Mouse (Mus musculus): ENCODE measurements around the gene Card14.

Gene Card14

GRCm38 (mm10) chr11:119339179-119339578, 31.6 kb downstream of the Card14 start:
- no peaks in the 10 kb centered on the region for H3K36me3 ChIP-seq (ENCODE audit: insufficient read depth, low read length)

GRCm38 (mm10) chr11:119339637-119340036, 32.1 kb downstream of the Card14 start:
- Histone ChIP-seq H3K4me1 (replicated peaks; ENCODE audit: low read depth, low read length) (peaks cover 2% of the 10 kb centered on the region), H3K9me3 (ENCODE audit: low read length) (no peaks in the 10 kb centered on the region), H3K4me3 (replicated peaks; ENCODE audit: low read length) (no peak overlapping the region), H3K27me3 (ENCODE audit: insufficient read depth, low read length) (peaks cover 8% of the 10 kb centered on the region; the same call in 1 of the 2 replicates), H3K36me3 (ENCODE audit: insufficient read depth, low read length) (no peaks in the 10 kb centered on the region)
- TF ChIP-seq NANOG (IDR thresholded peaks at IDR 0.05; ENCODE audit: borderline replicate concordance, low read length) (no peak), CTCF (conservative IDR thresholded peaks at IDR 0.05; ENCODE audit: low read length) (peak; percentile 72), POU5F1 (IDR thresholded peaks at IDR 0.05; ENCODE audit: borderline replicate concordance, low read length) (no peak)

More at GRCm38 (mm10) chr11:119339179-119339578, 31.6 kb downstream of the Card14 start:
- H3K4me1 ChIP-seq (replicated peaks; ENCODE audit: low read depth, low read length) = peaks cover 6% of the 10 kb centered on the region
- H3K4me3 ChIP-seq (replicated peaks; ENCODE audit: low read length) = no peak overlapping the region
- H3K9me3 ChIP-seq (ENCODE audit: low read length) = no peaks in the 10 kb centered on the region
- TF ChIP-seq CTCF (conservative IDR thresholded peaks at IDR 0.05; ENCODE audit: low read length) (no peak), POU5F1 (IDR thresholded peaks at IDR 0.05; ENCODE audit: borderline replicate concordance, low read length) (no peak), NANOG (IDR thresholded peaks at IDR 0.05; ENCODE audit: borderline replicate concordance, low read length) (no peak)
- H3K27me3 ChIP-seq (ENCODE audit: insufficient read depth, low read length) = peaks cover 7% of the 10 kb centered on the region; the same call in 1 of the 2 replicates

- Histone ChIP-seq H3K36me3 (ENCODE audit: insufficient read depth, low read length) (no peaks in the 10 kb centered on the region), H3K27me3 (ENCODE audit: insufficient read depth, low read length) (peaks cover 18% of the 10 kb centered on the region), H3K9me3 (ENCODE audit: low read length) (no peaks in the 10 kb centered on the region), H3K4me1 (replicated peaks; ENCODE audit: low read depth, low read length) (no peaks in the 10 kb centered on the region), H3K4me3 (replicated peaks; ENCODE audit: low read length) (no peak overlapping the region)
- no peak for TF ChIP-seq POU5F1 (IDR thresholded peaks at IDR 0.05; ENCODE audit: borderline replicate concordance, low read length)
- no peak for TF ChIP-seq CTCF (conservative IDR thresholded peaks at IDR 0.05; ENCODE audit: low read length)
- TF ChIP-seq NANOG (IDR thresholded peaks at IDR 0.05; ENCODE audit: borderline replicate concordance, low read length) = no peak
Measured at GRCm38 (mm10) chr11:119344178-119344577, 36.6 kb downstream of the Card14 start.

- TF ChIP-seq POU5F1 (IDR thresholded peaks at IDR 0.05; ENCODE audit: borderline replicate concordance, low read length) = no peak
- no peak for TF ChIP-seq NANOG (IDR thresholded peaks at IDR 0.05; ENCODE audit: borderline replicate concordance, low read length)
- no peak for TF ChIP-seq CTCF (conservative IDR thresholded peaks at IDR 0.05; ENCODE audit: low read length)
- no peaks in the 10 kb centered on the region for H3K9me3 ChIP-seq (ENCODE audit: low read length)
- no peaks in the 10 kb centered on the region for H3K36me3 ChIP-seq (ENCODE audit: insufficient read depth, low read length)
- peaks cover 18% of the 10 kb centered on the region for H3K27me3 ChIP-seq (ENCODE audit: insufficient read depth, low read length)
- no peak overlapping the region for H3K4me3 ChIP-seq (replicated peaks; ENCODE audit: low read length)
- H3K4me1 ChIP-seq (replicated peaks; ENCODE audit: low read depth, low read length) = peaks cover 6% of the 10 kb centered on the region
Measured at GRCm38 (mm10) chr11:119344865-119345264, 37.3 kb downstream of the Card14 start.

GRCm38 (mm10) chr11:119347125-119347524, 39.6 kb downstream of the Card14 start:
- no peak overlapping the region for H3K4me3 ChIP-seq (replicated peaks; ENCODE audit: low read length)
- H3K27me3 ChIP-seq (ENCODE audit: insufficient read depth, low read length) = peaks cover 18% of the 10 kb centered on the region
- H3K4me1 ChIP-seq (replicated peaks; ENCODE audit: low read depth, low read length) = peaks cover 20% of the 10 kb centered on the region
- no peaks in the 10 kb centered on the region for H3K36me3 ChIP-seq (ENCODE audit: insufficient read depth, low read length)
- TF ChIP-seq CTCF (conservative IDR thresholded peaks at IDR 0.05; ENCODE audit: low read length) = no peak
- no peak for TF ChIP-seq POU5F1 (IDR thresholded peaks at IDR 0.05; ENCODE audit: borderline replicate concordance, low read length)
- no peak for TF ChIP-seq NANOG (IDR thresholded peaks at IDR 0.05; ENCODE audit: borderline replicate concordance, low read length)
- H3K9me3 ChIP-seq (ENCODE audit: low read length) = no peaks in the 10 kb centered on the region

- TF ChIP-seq CTCF (conservative IDR thresholded peaks at IDR 0.05; ENCODE audit: low read length) (no peak), POU5F1 (IDR thresholded peaks at IDR 0.05; ENCODE audit: borderline replicate concordance, low read length) (no peak), NANOG (IDR thresholded peaks at IDR 0.05; ENCODE audit: borderline replicate concordance, low read length) (no peak)
Measured at GRCm38 (mm10) chr11:119352113-119352512, 44.5 kb downstream of the Card14 start.

GRCm38 (mm10) chr11:119353946-119354345, 46.4 kb downstream of the Card14 start:
- H3K9me3 ChIP-seq (ENCODE audit: low read length) = no peaks in the 10 kb centered on the region
- H3K27me3 ChIP-seq (ENCODE audit: insufficient read depth, low read length) = peaks cover 38% of the 10 kb centered on the region
- TF ChIP-seq CTCF (conservative IDR thresholded peaks at IDR 0.05; ENCODE audit: low read length) = no peak
- TF ChIP-seq POU5F1 (IDR thresholded peaks at IDR 0.05; ENCODE audit: borderline replicate concordance, low read length) = no peak
- TF ChIP-seq NANOG (IDR thresholded peaks at IDR 0.05; ENCODE audit: borderline replicate concordance, low read length) = no peak
- peaks cover 47% of the 10 kb centered on the region for H3K4me1 ChIP-seq (replicated peaks; ENCODE audit: low read depth, low read length)
- H3K4me3 ChIP-seq (replicated peaks; ENCODE audit: low read length) = no peak overlapping the region
- peaks cover 5% of the 10 kb centered on the region; the same call in 1 of the 2 replicates for H3K36me3 ChIP-seq (ENCODE audit: insufficient read depth, low read length)

More at GRCm38 (mm10) chr11:119352113-119352512, 44.5 kb downstream of the Card14 start:
- Histone ChIP-seq H3K9me3 (ENCODE audit: low read length) (no peaks in the 10 kb centered on the region), H3K27me3 (ENCODE audit: insufficient read depth, low read length) (peaks cover 38% of the 10 kb centered on the region), H3K36me3 (ENCODE audit: insufficient read depth, low read length) (no peaks in the 10 kb centered on the region), H3K4me1 (replicated peaks; ENCODE audit: low read depth, low read length) (peaks cover 47% of the 10 kb centered on the region), H3K4me3 (replicated peaks; ENCODE audit: low read length) (no peak overlapping the region)

GRCm38 (mm10) chr11:119354798-119355442, 47.4 kb downstream of the Card14 start:
- peaks cover 5% of the 10 kb centered on the region; the same call in 1 of the 2 replicates for H3K36me3 ChIP-seq (ENCODE audit: insufficient read depth, low read length)
- H3K27me3 ChIP-seq (ENCODE audit: insufficient read depth, low read length) = peaks cover 38% of the 10 kb centered on the region
- no peak for TF ChIP-seq CTCF (conservative IDR thresholded peaks at IDR 0.05; ENCODE audit: low read length)
- TF ChIP-seq NANOG (IDR thresholded peaks at IDR 0.05; ENCODE audit: borderline replicate concordance, low read length) = no peak
- no peak for TF ChIP-seq POU5F1 (IDR thresholded peaks at IDR 0.05; ENCODE audit: borderline replicate concordance, low read length)
- no peaks in the 10 kb centered on the region for H3K9me3 ChIP-seq (ENCODE audit: low read length)
- peaks cover 40% of the 10 kb centered on the region for H3K4me1 ChIP-seq (replicated peaks; ENCODE audit: low read depth, low read length)
- H3K4me3 ChIP-seq (replicated peaks; ENCODE audit: low read length) = peak overlapping the region; percentile 84
